Mouse (Mus musculus) cerebellum, adult 2 months (tissue): Measurements from ENCODE around the gene Rassf3. TPM values are rescaled to one million over a fixed set of nuclear protein-coding genes. Genes with fewer than 3 reads are reported as not detected.

Experiments
- DNase-seq, 2 experiments: peaks; one replicate each; pipeline ENCODE4 v3.0.0; 2021
- H3K27ac ChIP-seq: fragments of 200-500 bp; 2 replicates; pipeline ENCODE4 v1.5.1; 2012; ENCODE audit warnings: low read length, control low read depth, inconsistent platforms; ENCODE audit not compliant: insufficient read depth
- H3K27me3 ChIP-seq: fragments of 200-500 bp; 2 replicates; pipeline ENCODE4 v1.6.1; 2012; ENCODE audit warnings: inconsistent platforms, mild to moderate bottlenecking, low read length, moderate library complexity; ENCODE audit not compliant: control insufficient read depth, insufficient read depth
- H3K4me1 ChIP-seq: fragments of 200-500 bp; 2 replicates; pipeline ENCODE4 v1.6.1; 2011; ENCODE audit warnings: low read length; ENCODE audit not compliant: control insufficient read depth, insufficient read depth
- H3K4me3 ChIP-seq: fragments of 200-500 bp; replicated peaks from 2 replicates; pipeline ENCODE3; 2011; ENCODE audit warnings: mild to moderate bottlenecking, low read depth, low read length, control low read depth; ENCODE audit not compliant: insufficient read depth
- CTCF ChIP-seq: fragments of 200-500 bp; IDR thresholded peaks from 2 replicates; pipeline ENCODE4 v1.5.1; 2011; ENCODE audit warnings: low read depth, mild to moderate bottlenecking, control low read depth, low read length, moderate library complexity, borderline replicate concordance; ENCODE audit not compliant: insufficient read depth
- POLR2A ChIP-seq: fragments of 200-500 bp; IDR thresholded peaks from 2 replicates; pipeline ENCODE4 v1.6.1; 2011; ENCODE audit warnings: low read length, control low read depth, borderline replicate concordance; ENCODE audit not compliant: insufficient read depth
- WGBS: fragments of 180-500 bp; shearing (Covaris S2); methylation state at CpG from one replicate; pipeline ENCODE4 v1.1.7; 2018; 5-methylcytosine and 5-hydroxymethylcytosine counted together
- polyA plus RNA-seq: library from polyadenylated mRNA; depleted of rRNA; stranded (reverse); fragments of >200 nt; gene quantifications from 2 replicates; pipeline ENCODE4 v1.2.3, GENCODE M21; 2012

Rassf3 gene
- polyA plus RNA-seq, 1 experiment, result 17.8 TPM

DNA sequence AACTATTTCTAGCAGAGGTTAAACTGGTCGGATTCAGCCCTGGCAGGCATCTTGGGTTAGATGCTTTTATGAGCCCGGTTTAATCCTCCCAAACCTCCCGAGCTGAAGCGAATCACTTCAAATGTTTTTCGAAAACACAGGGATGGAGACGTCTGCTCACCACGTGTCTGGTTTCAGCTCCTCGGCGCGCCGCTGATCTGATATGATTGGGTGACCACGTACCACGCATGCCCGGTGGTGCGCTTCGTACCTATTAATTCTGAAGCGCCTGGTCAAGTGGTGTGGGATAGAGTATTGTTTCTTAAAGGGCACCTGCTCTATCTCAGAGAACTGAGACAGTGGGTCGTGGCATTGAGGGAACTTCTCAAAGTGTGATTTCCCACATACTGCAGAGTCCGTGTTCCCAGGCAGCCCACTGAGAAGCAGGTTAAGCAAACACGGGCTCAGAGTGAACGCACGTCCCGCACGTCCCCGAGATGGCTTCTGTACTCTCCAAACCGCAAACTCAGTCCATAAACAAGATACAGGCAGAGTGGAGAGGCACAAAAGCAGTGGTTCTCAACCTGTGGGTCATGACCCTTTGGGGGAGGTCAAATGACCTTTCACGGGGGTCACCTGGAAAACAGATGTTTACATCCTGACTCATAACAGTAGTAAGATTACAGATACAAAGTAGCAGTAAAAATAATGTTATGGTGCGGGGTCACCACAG is 40.4 kb downstream of the Rassf3 start:
- peaks cover 4% of the 10 kb centered on the region; the same call in 1 of the 2 replicates for H3K4me1 ChIP-seq
- H3K27ac ChIP-seq, result no peak overlapping the region
- H3K4me3 ChIP-seq, result no peak overlapping the region
- no peak for DNase-seq
- no peak for TF ChIP-seq CTCF
- H3K27me3 ChIP-seq, result no peaks in the 10 kb centered on the region
- whole genome bisulfite sequencing, result 73% methylated on average over 28 of the region's 28 CpGs

- TF ChIP-seq CTCF (no peak), POLR2A (no peak)
- DNase-seq, result no peak
- Histone ChIP-seq H3K27me3 (no peaks in the 10 kb centered on the region), H3K27ac (no peak overlapping the region), H3K4me3 (no peak overlapping the region), H3K4me1 (peaks cover 4% of the 10 kb centered on the region; the same call in 1 of the 2 replicates)
- 90% methylated on average over 15 of the region's 15 CpGs for WGBS
Observed at GRCm38 (mm10) chr10:121434441-121435103, 41.6 kb downstream of the Rassf3 start.

- Histone ChIP-seq H3K27me3 (no peaks in the 10 kb centered on the region), H3K4me3 (no peak overlapping the region), H3K27ac (no peak overlapping the region), H3K4me1 (peaks cover 4% of the 10 kb centered on the region; the same call in 1 of the 2 replicates)
- TF ChIP-seq POLR2A (no peak), CTCF (no peak)
- 17% methylated on average over 16 of the region's 16 CpGs for WGBS
- DNase-seq, result peak; percentile 39 to 41
Observed at GRCm38 (mm10) chr10:121432635-121433280, 43.4 kb downstream of the Rassf3 start.

GRCm38 (mm10) chr10:121432041-121432634 is 44.0 kb downstream of the Rassf3 start:
- 46% methylated on average over 12 of the region's 12 CpGs for WGBS
- Histone ChIP-seq H3K4me3 (no peak overlapping the region), H3K27me3 (no peaks in the 10 kb centered on the region), H3K27ac (no peak overlapping the region), H3K4me1 (peaks cover 4% of the 10 kb centered on the region; the same call in 1 of the 2 replicates)
- peak in 1 of 2 experiments; percentile 31 for DNase-seq
- no peak for TF ChIP-seq CTCF

GRCm38 (mm10) chr10:121430764-121431540 is 45.2 kb downstream of the Rassf3 start:
- 64% methylated on average over 15 of the region's 15 CpGs for WGBS
- no peaks in the 10 kb centered on the region for H3K27me3 ChIP-seq
- H3K27ac ChIP-seq, result no peak overlapping the region
- peaks cover 4% of the 10 kb centered on the region; the same call in 1 of the 2 replicates for H3K4me1 ChIP-seq
- H3K4me3 ChIP-seq, result no peak overlapping the region
- no peak for DNase-seq
- TF ChIP-seq CTCF, result no peak
- TF ChIP-seq POLR2A, result no peak

GRCm38 (mm10) chr10:121429981-121430682 is 46.0 kb downstream of the Rassf3 start:
- 58% methylated on average over 14 of the region's 14 CpGs for WGBS
- DNase-seq, result no peak
- Histone ChIP-seq H3K4me1 (peaks cover 4% of the 10 kb centered on the region; the same call in 1 of the 2 replicates), H3K4me3 (no peak overlapping the region), H3K27ac (no peak overlapping the region), H3K27me3 (no peaks in the 10 kb centered on the region)
- TF ChIP-seq CTCF (no peak), POLR2A (no peak)
